Mouse (Mus musculus) CH12.LX (cell line): Measurements from ENCODE around the gene Zfp382. TPM values are rescaled to one million over a fixed set of nuclear protein-coding genes. Genes with fewer than 3 reads are reported as not detected.

Experiments used
- DNase-seq: peaks from one replicate; pipeline ENCODE4 v3.0.0-alpha.2; 2013; ENCODE audit errors: extremely low read depth
- H3K27ac ChIP-seq: 2 replicates; pipeline ENCODE4 v1.5.1; 2012; ENCODE audit warnings: low read depth, mild to moderate bottlenecking, control low read depth, moderate library complexity; ENCODE audit not compliant: insufficient read depth
- H3K27me3 ChIP-seq: replicated peaks from 2 replicates; pipeline ENCODE3; 2012; ENCODE audit warnings: inconsistent platforms
- H3K36me3 ChIP-seq, 2 experiments: replicated peaks in 1 of 2; 2 replicates each; pipeline versions ENCODE3 to v1.6.1; 2012; ENCODE audit warnings: inconsistent platforms in 1 of 2, low read length in 1 of 2, mild to moderate bottlenecking in 1 of 2, mixed read lengths in 1 of 2, moderate library complexity in 1 of 2; ENCODE audit not compliant: control insufficient read depth in 1 of 2, insufficient read depth in 1 of 2
- H3K4me1 ChIP-seq, 2 experiments: 2 replicates each; pipeline ENCODE4 v1.6.1; 2012; ENCODE audit warnings: inconsistent platforms in 1 of 2, moderate library complexity in 1 of 2; ENCODE audit not compliant: insufficient read depth in 2 of 2, control insufficient read depth in 1 of 2
- H3K4me2 ChIP-seq: 2 replicates; pipeline ENCODE4 v1.6.1; 2012; ENCODE audit warnings: low read depth, mild to moderate bottlenecking, control low read depth; ENCODE audit not compliant: poor library complexity, insufficient read depth, severe bottlenecking
- H3K4me3 ChIP-seq, 3 experiments: fragments of 150-350 bp in 1 of 3; sonication (generic) in 1 of 3; replicated peaks in 1 of 3; 2 replicates each; pipeline versions ENCODE3 to v1.5.1; 2011 to 2012; ENCODE audit warnings: low read depth in 2 of 3, low read length in 2 of 3, mild to moderate bottlenecking in 2 of 3, moderate library complexity in 2 of 3, control low read depth in 1 of 3, improper control_type of control experiment in 1 of 3, inconsistent platforms in 1 of 3, mixed read lengths in 1 of 3; ENCODE audit not compliant: poor library complexity in 1 of 3
- H3K79me2 ChIP-seq: replicated peaks from 2 replicates; pipeline ENCODE4 v1.6.1; 2012; ENCODE audit warnings: mild to moderate bottlenecking, moderate library complexity; ENCODE audit not compliant: control insufficient read depth, poor library complexity, insufficient read depth, severe bottlenecking; ENCODE audit errors: extremely low read depth
- H3K9ac ChIP-seq: 2 replicates; pipeline ENCODE4 v1.6.1; 2012; ENCODE audit warnings: low read depth, mild to moderate bottlenecking, control low read depth, moderate library complexity; ENCODE audit not compliant: insufficient read depth
- H3K9me3 ChIP-seq: replicated peaks from 2 replicates; pipeline ENCODE3; 2012; ENCODE audit warnings: low read length, inconsistent platforms, mixed read lengths
- BHLHE40 ChIP-seq: IDR thresholded peaks from 2 replicates; pipeline ENCODE4 v1.6.1; 2011; ENCODE audit warnings: mild to moderate bottlenecking, low read depth, low read length, improper control_type of control experiment
- CHD1 ChIP-seq: IDR thresholded peaks from 2 replicates; pipeline ENCODE4 v1.6.1; 2012; ENCODE audit warnings: low read depth, low read length, improper control_type of control experiment, inconsistent platforms
- CHD2 ChIP-seq: IDR thresholded peaks from 2 replicates; pipeline ENCODE4 v1.6.1; 2011; ENCODE audit warnings: low read length, improper control_type of control experiment
- CTCF ChIP-seq, 2 experiments: IDR thresholded peaks in 1 of 2; conservative IDR thresholded peaks in 1 of 2; 2 replicates each; pipeline ENCODE4 v1.5.1; 2011 to 2012; ENCODE audit warnings: low read depth in 2 of 2, low read length in 2 of 2, improper control_type of control experiment in 1 of 2, inconsistent platforms in 1 of 2, mild to moderate bottlenecking in 1 of 2, moderate library complexity in 1 of 2
- E2F4 ChIP-seq: IDR thresholded peaks from 2 replicates; pipeline ENCODE4 v1.6.1; 2011; ENCODE audit warnings: low read depth, low read length, improper control_type of control experiment; ENCODE audit not compliant: insufficient replicate concordance
- ELF1 ChIP-seq: IDR thresholded peaks from 2 replicates; pipeline ENCODE4 v1.6.1; 2014; ENCODE audit warnings: low read depth, mild to moderate bottlenecking, inconsistent platforms, low read length, improper control_type of control experiment
- EP300 ChIP-seq: IDR thresholded peaks from 2 replicates; pipeline ENCODE4 v1.6.1; 2011; ENCODE audit warnings: low read length, improper control_type of control experiment
- ETS1 ChIP-seq: conservative IDR thresholded peaks from 2 replicates; pipeline ENCODE4 v1.6.1; 2012; ENCODE audit warnings: low read depth, mild to moderate bottlenecking, inconsistent platforms, low read length, improper control_type of control experiment, moderate library complexity
- GABPA ChIP-seq: IDR thresholded peaks from 2 replicates; pipeline ENCODE4 v1.6.1; 2012; ENCODE audit warnings: low read depth, low read length, improper control_type of control experiment, inconsistent platforms; ENCODE audit not compliant: insufficient replicate concordance
- HCFC1 ChIP-seq: IDR thresholded peaks from 2 replicates; pipeline ENCODE4 v1.6.1; 2012; ENCODE audit warnings: low read depth, mild to moderate bottlenecking, inconsistent platforms, low read length, improper control_type of control experiment
- JUN ChIP-seq: IDR thresholded peaks from 2 replicates; pipeline ENCODE4 v1.6.1; 2011; ENCODE audit warnings: low read depth, mild to moderate bottlenecking, low read length, improper control_type of control experiment, moderate library complexity; ENCODE audit not compliant: insufficient read depth
- KAT2A ChIP-seq: IDR thresholded peaks from 2 replicates; pipeline ENCODE4 v1.6.1; 2012; ENCODE audit warnings: low read length, improper control_type of control experiment, inconsistent platforms; ENCODE audit not compliant: insufficient replicate concordance
- MAFK ChIP-seq: IDR thresholded peaks from 2 replicates; pipeline ENCODE4 v1.6.1; 2011; ENCODE audit warnings: low read length, improper control_type of control experiment; ENCODE audit not compliant: insufficient replicate concordance
- MEF2A ChIP-seq: IDR thresholded peaks from 2 replicates; pipeline ENCODE4 v1.6.1; 2014; ENCODE audit warnings: low read depth, mild to moderate bottlenecking, inconsistent platforms, low read length, improper control_type of control experiment, borderline replicate concordance
- MXI1 ChIP-seq: IDR thresholded peaks from 2 replicates; pipeline ENCODE4 v1.6.1; 2011; ENCODE audit warnings: mild to moderate bottlenecking, low read depth, low read length, improper control_type of control experiment
- MYC ChIP-seq: IDR thresholded peaks from 2 replicates; pipeline ENCODE4 v1.6.1; 2011; ENCODE audit warnings: low read depth, mild to moderate bottlenecking, improper control_type of control experiment, low read length
- NELFE ChIP-seq: IDR thresholded peaks from 2 replicates; pipeline ENCODE4 v1.6.1; 2011; ENCODE audit warnings: low read depth, low read length, improper control_type of control experiment
- NRF1 ChIP-seq: IDR thresholded peaks from 2 replicates; pipeline ENCODE4 v1.6.1; 2014; ENCODE audit warnings: low read depth, mild to moderate bottlenecking, inconsistent platforms, low read length, improper control_type of control experiment, moderate library complexity
- PAX5 ChIP-seq: IDR thresholded peaks from 2 replicates; pipeline ENCODE4 v1.6.1; 2012; ENCODE audit warnings: low read length, inconsistent platforms, mixed read lengths
- POLR2AphosphoS2 ChIP-seq: IDR thresholded peaks from 2 replicates; pipeline ENCODE4 v1.6.1; 2011; ENCODE audit warnings: low read depth, low read length, improper control_type of control experiment
- RCOR1 ChIP-seq: conservative IDR thresholded peaks from 2 replicates; pipeline ENCODE4 v1.6.1; 2012; ENCODE audit warnings: low read depth, mild to moderate bottlenecking, inconsistent platforms, low read length, improper control_type of control experiment
- SIN3A ChIP-seq: IDR thresholded peaks from 2 replicates; pipeline ENCODE4 v1.6.1; 2012; ENCODE audit warnings: low read length, improper control_type of control experiment, inconsistent platforms
- SMC3 ChIP-seq: IDR thresholded peaks from 2 replicates; pipeline ENCODE4 v1.6.1; 2011; ENCODE audit warnings: low read depth, low read length, improper control_type of control experiment
- TBP ChIP-seq: conservative IDR thresholded peaks from 2 replicates; pipeline ENCODE4 v1.6.1; 2011; ENCODE audit warnings: low read depth, low read length, improper control_type of control experiment
- TCF12 ChIP-seq: IDR thresholded peaks from 2 replicates; pipeline ENCODE4 v1.6.1; 2014; ENCODE audit warnings: low read depth, mild to moderate bottlenecking, inconsistent platforms, low read length, improper control_type of control experiment
- UBTF ChIP-seq: IDR thresholded peaks from 2 replicates; pipeline ENCODE4 v1.6.1; 2012; ENCODE audit warnings: low read depth, mild to moderate bottlenecking, inconsistent platforms, low read length, improper control_type of control experiment, moderate library complexity
- USF2 ChIP-seq: conservative IDR thresholded peaks from 2 replicates; pipeline ENCODE4 v1.6.1; 2011; ENCODE audit warnings: low read depth, low read length, improper control_type of control experiment
- ZC3H11A ChIP-seq: IDR thresholded peaks from 2 replicates; pipeline ENCODE4 v1.6.1; 2012; ENCODE audit warnings: low read depth, mild to moderate bottlenecking, inconsistent platforms, low read length, improper control_type of control experiment
- ZKSCAN1 ChIP-seq: IDR thresholded peaks from 2 replicates; pipeline ENCODE4 v1.6.1; 2012; ENCODE audit warnings: low read depth, inconsistent platforms, low read length, improper control_type of control experiment, borderline replicate concordance
- ZMIZ1 ChIP-seq: IDR thresholded peaks from 2 replicates; pipeline ENCODE4 v1.6.1; 2012; ENCODE audit warnings: low read depth, mild to moderate bottlenecking, inconsistent platforms, low read length, improper control_type of control experiment
- ZNF384 ChIP-seq: IDR thresholded peaks from 2 replicates; pipeline ENCODE4 v1.6.1; 2012; ENCODE audit warnings: low read depth, low read length, improper control_type of control experiment, inconsistent platforms
- dilution Hi-C: fragments of 300-500 bp; cut with MboI; formaldehyde crosslinking; loops from 2 replicates; pipeline ENCODE4 v1.14.3; 2020; ENCODE audit warnings: low sequenced_read_pairs; ENCODE audit not compliant: extremely low pct_unique_long_range_greater_than_20kb, extremely low pct_ligation_motif_present
- in situ Hi-C: fragments of 300-500 bp; cut with MboI; formaldehyde crosslinking; loops from 3 replicates; pipeline ENCODE4 v1.14.3; 2019; ENCODE audit warnings: low sequenced_read_pairs, low pct_ligation_motif_present, low pct_unique_long_range_greater_than_20kb, mixed read lengths
- polyA plus RNA-seq: library from polyadenylated mRNA; unstranded; fragments of >175 nt; gene quantifications from 2 replicates; pipeline ENCODE4 v1.2.1, GENCODE M21; 2012; ENCODE audit warnings: low read depth; ENCODE audit not compliant: insufficient read length
- total RNA-seq, 2 experiments: library from RNA; depleted of rRNA; stranded (reverse); fragments of 300-350 nt in 1 of 2; fragments of >200 nt in 1 of 2; gene quantifications; 2 replicates each; pipeline ENCODE4 v1.2.3; 2012 to 2014

The Zfp382 gene
- total and polyA plus RNA-seq, 3 experiments, result 3.3 to 4.7 (median 4.7) TPM

DNA sequence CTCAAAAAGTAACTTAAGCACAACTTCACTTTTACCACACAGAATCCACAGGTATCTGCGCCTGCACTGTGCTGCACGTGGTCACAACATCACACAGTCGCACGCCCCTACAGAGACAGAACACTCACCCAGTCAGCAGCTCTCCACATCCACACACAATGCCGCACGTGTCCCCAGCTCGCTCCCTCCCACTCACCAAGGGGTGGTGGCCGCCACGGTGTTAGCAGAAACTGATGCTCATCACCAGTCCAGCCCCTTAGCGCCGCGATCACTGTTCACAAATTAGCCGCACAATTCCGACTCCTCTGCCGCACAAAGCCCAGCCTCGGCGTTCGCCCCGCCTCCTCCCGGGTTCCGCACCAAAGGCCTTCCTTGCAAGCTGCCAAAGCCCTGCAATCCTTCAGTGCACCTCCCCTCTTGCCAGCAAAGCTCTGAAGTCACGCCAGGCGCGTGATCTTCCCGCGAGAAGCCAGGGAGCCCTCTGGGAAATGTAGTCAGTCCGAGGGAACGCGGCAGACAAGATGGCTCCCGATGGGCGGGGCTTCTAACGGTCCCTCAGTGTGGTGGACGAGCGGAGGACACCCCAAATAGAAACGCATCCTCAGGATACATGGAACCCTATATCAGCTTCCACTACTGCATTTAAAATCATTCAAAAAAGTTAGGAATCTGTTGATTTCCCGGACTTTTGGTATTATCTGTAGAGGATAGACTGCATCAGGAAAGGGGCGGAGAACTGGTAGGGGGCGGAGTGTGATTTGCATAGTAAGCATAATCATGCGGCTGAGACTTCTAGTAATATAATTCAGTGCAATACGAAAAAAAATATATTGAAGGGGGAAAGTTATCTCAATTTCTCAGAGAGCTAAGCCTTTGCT lies 31.4 kb upstream of the Zfp382 start, which contains the start of the genes Gm26920 and Zfp566 (continued):
- TF ChIP-seq ZKSCAN1 (no peak), JUN (no peak), BHLHE40 (peak; percentile 74), NRF1 (peak; percentile 39; the same call in 1 of the 2 replicates), PAX5 (no peak), ELF1 (peak; percentile 76), ZNF384 (no peak), TCF12 (peak; percentile 78), USF2 (0 out of 2 replicates have a peak, but pooled peaks have one; percentile 23), POLR2AphosphoS2 (no peak), CHD1 (no peak), MXI1 (peak; percentile 98), MYC (peak; percentile 95), MEF2A (no peak; the same call in 1 of the 2 replicates), NELFE (peak; percentile 64; the same call in 1 of the 2 replicates), ZC3H11A (no peak), TBP (peak; percentile 73; the same call in 1 of the 2 replicates), KAT2A (peak; percentile 95; the same call in 1 of the 2 replicates), SMC3 (no peak), CHD2 (peak; percentile 100)

GRCm38 (mm10) chr7:30090970-30091585 lies 30.7 kb upstream of the Zfp382 start:
- H3K9ac ChIP-seq, result peak overlapping the region; percentile 21
- no peaks in the 10 kb centered on the region for H3K9me3 ChIP-seq
- H3K4me2 ChIP-seq, result peak overlapping the region; percentile 65
- peaks cover 3 to 11% of the 10 kb centered on the region in 2 experiments for H3K36me3 ChIP-seq
- peak overlapping the region; percentile 87 for H3K27ac ChIP-seq
- peaks cover 10 to 33% of the 10 kb centered on the region in 2 experiments for H3K4me1 ChIP-seq
- in situ Hi-C loops (no loop called here), dilution Hi-C loops (no loop called here)
- H3K4me3 ChIP-seq, result peak overlapping the region; percentile 47 to 78 (median 69)
- DNase-seq, result peak; percentile 72
- H3K27me3 ChIP-seq, result no peaks in the 10 kb centered on the region
- peaks cover 13% of the 10 kb centered on the region for H3K79me2 ChIP-seq
- TF ChIP-seq RCOR1 (no peak), ZC3H11A (no peak), EP300 (no peak), USF2 (no peak), NELFE (no peak), SIN3A (peak; percentile 21; the same call in 1 of the 2 replicates), HCFC1 (peak; percentile 55; the same call in 1 of the 2 replicates), NRF1 (no peak), E2F4 (no peak), UBTF (no peak), GABPA (no peak), PAX5 (no peak), MYC (no peak), MAFK (peak; percentile 91; the same call in 1 of the 2 replicates), CHD2 (no peak), MXI1 (no peak), ELF1 (no peak), ETS1 (no peak), ZNF384 (no peak), MEF2A (no peak), TBP (no peak), ZMIZ1 (no peak), JUN (no peak), POLR2AphosphoS2 (no peak), CTCF (conservative IDR thresholded peaks at IDR 0.05 in 1 of 2, IDR thresholded peaks at IDR 0.05 in 1 of 2; ENCODE audit: low read depth in 2 of 2, low read length in 2 of 2) (peak; percentile 53 to 75; a peak in 3 of 4 replicates)
